Mouse (Mus musculus) cerebral cortex, adult 2 months (tissue): ENCODE measurements around the gene Hoxc12.

Experiments
- WGBS: fragments of 180-500 bp; shearing (Covaris S2); methylation state at CpG from one replicate; pipeline ENCODE4 v1.1.7; 2018; 5-methylcytosine and 5-hydroxymethylcytosine counted together

Gene Hoxc12

GRCm38 (mm10) chr15:102937036-102937666, 594 bp downstream of the Hoxc12 start:
- WGBS, result 3% methylated on average over 50 of the region's 50 CpGs

- whole genome bisulfite sequencing, result 2% methylated on average over 34 of the region's 34 CpGs
Measured at GRCm38 (mm10) chr15:102939256-102940155, 2.9 kb downstream of the Hoxc12 start.

- WGBS, result 2% methylated on average over 51 of the region's 53 CpGs
Measured at GRCm38 (mm10) chr15:102942739-102943467, 6.3 kb downstream of the Hoxc12 start.

- WGBS, result 8% methylated on average over 5 of the region's 5 CpGs
Measured at GRCm38 (mm10) chr15:102943468-102943813, 6.9 kb downstream of the Hoxc12 start.

- 17% methylated on average over 22 of the region's 22 CpGs for WGBS
Measured at GRCm38 (mm10) chr15:102945185-102946077, 8.9 kb downstream of the Hoxc12 start.

GRCm38 (mm10) chr15:102947276-102947675, 10.7 kb downstream of the Hoxc12 start:
- 12% methylated on average over 9 of the region's 9 CpGs for WGBS

- WGBS, result 18% methylated on average over 2 of the region's 2 CpGs
Measured at GRCm38 (mm10) chr15:102948842-102949241, 12.3 kb downstream of the Hoxc12 start.

- 3% methylated on average over 20 of the region's 20 CpGs for WGBS
Measured at GRCm38 (mm10) chr15:102949696-102950095, 13.1 kb downstream of the Hoxc12 start.

- WGBS, result 11% methylated on average over 2 of the region's 2 CpGs
Measured at GRCm38 (mm10) chr15:102950877-102951276, 14.3 kb downstream of the Hoxc12 start.

GRCm38 (mm10) chr15:102953561-102953960, 17.0 kb downstream of the Hoxc12 start:
- 7% methylated on average over 6 of the region's 6 CpGs for WGBS

GRCm38 (mm10) chr15:102954192-102955006, 17.8 kb downstream of the Hoxc12 start, which contains the start of gene Hoxc11:
Gene Hoxc11, plus strand, starts transcription at chr15:102954427.
- WGBS, result 2% methylated on average over 57 of the region's 57 CpGs

- 2% methylated on average over 28 of the region's 28 CpGs for WGBS
Measured at GRCm38 (mm10) chr15:102955007-102955382, 18.4 kb downstream of the Hoxc12 start.

GRCm38 (mm10) chr15:102955833-102956640, 19.5 kb downstream of the Hoxc12 start:
- 2% methylated on average over 40 of the region's 40 CpGs for WGBS

- WGBS, result 2% methylated on average over 12 of the region's 12 CpGs
Measured at GRCm38 (mm10) chr15:102956906-102957305, 20.3 kb downstream of the Hoxc12 start.

- WGBS, result 3% methylated on average over 13 of the region's 13 CpGs
Measured at GRCm38 (mm10) chr15:102959663-102960191, 23.2 kb downstream of the Hoxc12 start.

GRCm38 (mm10) chr15:102961728-102962127, 25.2 kb downstream of the Hoxc12 start:
- 3% methylated on average over 6 of the region's 6 CpGs for WGBS

GRCm38 (mm10) chr15:102962492-102962891, 25.9 kb downstream of the Hoxc12 start:
- WGBS, result 6% methylated on average over 13 of the region's 13 CpGs

- WGBS, result 5% methylated on average over 8 of the region's 8 CpGs
Measured at GRCm38 (mm10) chr15:102963259-102963658, 26.7 kb downstream of the Hoxc12 start.
